Mouse (Mus musculus) right cerebral cortex, adult 2 months (tissue): ENCODE results near the gene Coro1a.
"Not testable (repeated sequence)": the region's sequence is repeated elsewhere in the genome, so short reads cannot be mapped to it uniquely, and the experiment has no call there.

Experiments
- DNase-seq, 2 experiments: peaks; one replicate each; pipeline ENCODE4 v3.0.0; 2021 to 2022; ENCODE audit warnings: low spot score in 2 of 2

Coro1a gene

DNA sequence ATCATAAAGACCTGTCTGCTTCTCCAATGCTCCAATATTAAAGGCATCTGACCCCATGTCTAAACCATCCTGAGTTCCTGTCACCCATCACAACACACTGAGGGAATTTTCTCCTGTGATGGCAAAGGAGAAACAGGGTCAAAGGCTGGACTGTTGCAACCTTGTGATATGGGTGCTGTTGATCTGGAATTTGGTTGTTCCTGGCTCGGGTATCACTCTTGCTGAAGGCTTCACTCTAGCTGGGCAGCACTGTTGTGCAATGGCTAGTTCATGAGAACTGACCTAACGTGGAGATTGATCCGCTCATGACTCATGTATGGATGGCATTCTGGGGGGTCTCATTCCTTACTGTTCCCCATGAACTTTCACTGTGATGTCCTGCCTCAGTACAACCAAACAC, 18.6 kb downstream of the Coro1a start:
- DNase-seq, result no peak

DNA sequence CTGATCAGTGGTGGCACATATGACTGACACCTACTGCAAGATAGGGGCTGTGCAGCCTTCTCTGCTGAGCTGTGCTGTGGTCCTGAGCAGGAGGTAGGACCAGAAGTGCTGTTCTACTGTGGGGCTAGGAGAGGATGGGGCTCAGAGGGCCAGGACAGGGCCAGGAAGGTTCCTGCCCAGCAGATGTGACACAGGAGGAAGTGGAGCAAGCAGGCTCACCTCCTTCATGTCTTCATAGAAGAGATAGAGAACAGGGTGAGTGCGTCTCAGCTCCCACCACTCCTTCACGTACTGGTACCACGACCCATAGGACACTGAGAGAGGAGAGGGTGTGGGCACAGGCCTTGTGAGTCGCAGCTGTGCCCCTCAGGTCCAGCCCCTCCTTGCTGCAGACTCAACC, 19.4 kb downstream of the Coro1a start:
- not testable (repeated sequence) for DNase-seq

DNA sequence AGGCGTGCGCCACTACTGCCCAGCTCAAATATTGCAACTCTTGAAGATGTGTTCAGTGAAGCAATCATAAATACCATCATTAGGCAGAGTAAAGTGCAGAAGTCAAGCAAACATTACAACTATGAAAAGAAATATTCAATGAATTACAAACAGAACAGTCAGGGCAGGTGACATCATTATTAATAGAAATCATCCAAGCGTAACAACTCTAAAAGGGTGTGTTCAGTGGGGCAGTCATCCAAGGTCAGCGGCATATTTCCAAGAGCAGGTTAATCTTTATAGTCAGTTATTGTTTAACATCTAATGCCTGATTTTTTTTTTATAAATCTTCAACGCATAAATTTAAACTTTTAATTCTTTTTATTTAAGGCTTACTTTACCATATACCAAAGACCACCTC, 26.4 kb downstream of the Coro1a start:
- no peak for DNase-seq

DNA sequence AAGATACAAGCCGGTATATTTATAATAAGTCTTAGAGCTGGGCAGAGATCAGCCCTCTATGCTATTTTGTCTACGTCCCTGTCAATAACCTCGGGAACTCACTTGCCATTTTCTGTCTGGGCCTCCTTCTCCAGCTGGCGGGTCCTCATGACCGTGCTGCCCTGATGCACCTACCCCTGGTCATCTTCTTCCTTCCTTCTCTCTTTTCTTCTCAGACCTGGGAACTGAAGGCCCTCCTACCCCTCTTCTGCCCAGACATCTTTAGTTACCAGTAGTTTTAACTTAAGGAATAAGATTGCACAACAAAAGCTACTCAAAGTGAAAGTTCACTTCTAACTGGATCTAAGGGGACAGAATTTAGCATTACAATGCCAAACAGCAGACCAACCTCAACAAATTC, 27.9 kb downstream of the Coro1a start:
- no peak for DNase-seq

DNA sequence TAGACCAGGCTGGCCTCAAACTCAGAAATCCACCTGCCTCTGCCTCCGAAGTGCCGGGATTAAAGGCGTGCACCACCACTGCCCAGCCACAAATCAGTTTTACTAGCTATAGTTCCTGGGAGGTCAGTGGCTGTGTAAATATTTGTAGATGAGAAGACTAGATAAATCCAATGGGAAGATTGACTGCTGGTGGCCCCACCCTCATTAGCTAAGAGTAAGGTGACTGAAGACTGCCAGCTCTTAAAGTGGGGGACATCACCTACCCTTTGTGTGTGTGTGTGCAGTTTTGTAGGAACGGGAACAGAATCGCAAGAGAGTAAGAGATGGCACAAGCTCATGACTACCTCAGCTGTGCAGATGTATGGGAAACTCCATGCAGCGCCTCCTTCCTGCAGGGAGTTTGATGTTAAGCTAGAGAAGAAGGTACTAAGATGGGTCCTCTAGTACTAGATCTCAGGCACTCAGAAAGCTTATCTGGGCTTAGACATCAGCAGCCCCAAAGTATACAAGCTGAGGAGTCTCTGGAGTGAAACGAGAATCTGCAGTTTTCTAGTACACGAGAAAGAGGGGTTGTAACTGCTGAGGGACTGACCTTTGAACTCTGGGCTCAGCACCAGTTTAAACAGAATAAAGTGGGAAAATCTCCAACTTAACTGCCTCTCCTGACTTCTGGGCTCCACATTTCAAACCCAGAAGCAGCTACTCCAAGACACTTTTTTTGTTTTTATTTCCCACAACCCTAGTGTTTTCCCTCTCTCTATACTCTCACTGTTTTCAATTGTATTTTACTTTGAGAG, 28.8 kb downstream of the Coro1a start:
- DNase-seq, result no peak

DNA sequence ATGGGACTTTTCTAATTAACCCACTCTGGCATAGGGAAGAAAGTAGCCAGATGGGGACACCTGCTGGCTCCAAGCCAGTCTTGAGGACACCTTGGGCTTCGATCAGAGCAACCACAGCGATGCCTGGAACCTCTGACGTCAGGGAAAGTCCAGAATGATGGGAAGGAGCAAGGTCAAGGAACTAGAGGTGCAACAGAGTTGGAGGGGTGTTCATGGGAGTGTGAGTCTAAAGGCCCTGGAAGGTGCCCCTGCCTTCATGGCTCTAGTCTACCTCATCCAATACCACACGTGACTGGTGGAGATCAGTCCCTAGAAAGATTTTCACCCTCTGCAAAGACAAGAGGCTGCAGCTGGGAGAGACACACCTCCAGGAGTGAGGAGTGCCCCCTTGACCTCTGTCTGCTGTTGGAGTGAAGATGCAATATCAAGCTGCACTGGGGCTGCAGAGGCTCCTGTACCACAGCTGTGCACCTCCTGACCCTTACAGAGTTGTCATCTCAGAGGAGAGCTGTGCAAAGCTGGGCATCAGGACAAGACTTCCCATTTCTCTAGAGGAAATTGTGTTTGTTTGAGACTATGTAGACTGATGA, 30.9 kb downstream of the Coro1a start:
- no peak for DNase-seq

DNA sequence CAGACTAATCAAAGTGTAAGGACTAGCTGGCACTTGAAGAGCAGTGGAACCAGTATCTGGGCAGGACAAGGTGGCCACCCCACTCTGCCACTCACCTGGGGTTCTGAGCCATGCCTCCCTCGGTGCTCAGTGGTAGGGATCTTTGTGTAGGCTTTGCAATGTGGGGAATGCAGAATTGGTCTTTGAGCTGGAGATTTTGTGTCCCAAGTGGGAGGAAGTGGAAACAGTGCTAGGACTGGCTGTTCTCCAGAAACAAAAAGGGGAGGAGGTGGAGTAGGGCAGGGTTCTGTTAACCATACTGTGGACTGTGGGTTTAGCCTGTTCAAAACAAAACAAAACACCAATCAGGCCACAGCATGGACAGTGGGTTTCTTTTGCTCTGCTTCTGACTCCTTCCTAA, 31.4 kb downstream of the Coro1a start, which contains the start of gene Sult1a1:
TSS of gene Sult1a1 (minus strand) at position 226 of the 400 bp plus-strand sequence.
- DNase-seq, result peak in 1 of 2 experiments; percentile 31

DNA sequence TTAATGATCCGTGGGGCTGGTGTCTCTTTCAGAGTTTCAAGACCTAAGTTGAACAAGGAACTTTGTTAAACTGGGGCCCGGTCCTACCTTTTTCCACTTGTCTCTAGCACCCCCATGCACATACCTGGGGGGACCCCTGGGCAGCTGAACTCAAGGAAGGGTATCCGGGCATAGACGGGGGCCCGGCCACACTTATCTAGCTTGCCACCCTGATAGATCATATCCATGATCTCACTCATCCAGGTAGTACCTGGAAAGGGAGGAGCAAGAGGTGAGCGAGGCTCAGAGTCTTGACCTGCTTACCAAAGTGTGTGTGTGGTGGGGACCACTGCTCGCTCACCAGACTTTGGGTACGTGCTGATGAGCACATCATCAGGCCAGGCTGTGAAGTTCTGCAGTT, 32.5 kb downstream of the Coro1a start:
- no peak for DNase-seq

DNA sequence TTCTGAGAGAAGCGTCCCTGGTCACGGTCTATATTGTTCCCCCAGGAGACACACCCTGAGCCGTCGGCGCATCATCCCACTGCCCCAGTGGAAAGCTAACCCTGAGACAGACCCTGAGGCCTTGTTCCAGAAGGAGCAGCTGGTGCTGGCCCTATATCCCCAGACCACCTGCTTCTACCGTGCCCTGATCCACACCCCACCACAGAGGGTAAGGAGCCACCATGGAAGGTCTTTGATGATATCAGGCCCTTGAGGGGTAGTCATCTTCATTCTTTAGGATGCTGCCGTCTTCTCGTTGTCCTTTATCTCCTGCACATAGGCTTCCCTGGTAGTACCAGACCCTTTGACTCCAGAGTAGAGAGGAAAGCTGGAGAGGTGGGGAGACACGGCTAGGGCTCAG, 35.5 kb downstream of the Coro1a start:
- no peak for DNase-seq

DNA sequence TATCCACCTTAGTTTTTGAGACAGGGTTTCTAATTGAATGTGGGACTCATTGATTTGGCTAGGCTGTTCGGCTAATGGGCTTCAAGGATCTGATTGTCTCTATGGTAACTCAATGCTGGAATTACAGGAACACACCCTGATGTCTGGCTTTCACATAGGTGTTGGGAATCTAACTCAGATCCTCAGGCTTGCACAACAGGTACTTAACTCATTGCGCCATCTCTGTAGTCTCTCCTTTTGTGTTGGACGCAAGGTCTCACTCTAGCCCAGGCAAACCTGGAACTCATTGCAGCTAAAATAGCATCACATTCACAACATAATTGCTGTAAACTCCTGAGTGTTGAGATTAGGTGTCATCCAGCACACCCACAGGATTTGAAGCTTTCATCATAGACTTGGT, 37.4 kb downstream of the Coro1a start:
- no peak for DNase-seq

DNA sequence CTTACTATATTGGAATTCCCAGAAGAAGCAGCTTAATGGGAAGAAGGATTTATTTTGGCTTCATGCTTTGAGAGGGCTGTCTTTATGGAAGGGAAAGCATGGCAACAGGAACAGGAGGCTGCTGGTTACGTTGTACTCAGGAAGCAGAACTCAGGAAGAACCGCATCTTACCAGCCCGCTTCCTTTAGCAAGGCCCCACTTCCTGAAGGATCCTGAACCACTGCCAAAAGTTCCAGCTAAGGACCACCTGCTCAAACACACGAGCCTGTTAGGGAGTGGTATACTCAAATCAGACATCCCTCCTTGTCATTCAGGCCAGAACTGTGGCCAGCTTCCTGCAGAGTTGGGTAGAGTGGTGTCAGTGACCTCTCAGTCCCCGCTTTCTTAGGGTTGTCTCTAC, 39.1 kb downstream of the Coro1a start:
- no peak for DNase-seq

DNA sequence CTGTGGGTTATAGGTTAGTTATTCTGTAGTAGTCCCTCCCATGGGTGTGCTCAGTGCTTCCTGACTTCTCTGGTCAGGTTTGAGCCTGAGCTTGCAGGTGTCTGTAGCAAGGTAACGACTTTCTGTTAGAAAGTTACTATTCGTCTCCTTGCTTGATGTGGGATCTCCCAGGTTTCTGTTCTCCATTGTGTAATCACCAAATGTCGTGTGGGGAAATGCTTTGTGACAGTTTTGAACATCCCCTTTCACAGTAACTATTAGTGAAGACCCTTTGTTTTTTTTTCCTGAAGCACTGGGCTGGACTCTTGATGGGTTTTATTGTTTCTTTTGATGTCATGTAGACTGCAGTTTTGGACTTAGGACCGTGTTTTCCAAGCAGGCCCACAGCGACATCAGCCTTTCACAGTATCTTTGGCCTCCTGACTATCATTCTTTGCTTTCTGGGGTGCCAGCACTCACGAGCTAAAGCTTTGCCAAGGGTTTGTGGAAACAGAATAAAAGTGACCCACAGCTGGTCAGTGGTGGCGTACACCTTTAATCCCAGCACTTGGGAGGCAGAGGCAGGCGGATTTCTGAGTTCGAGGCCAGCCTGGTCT, 40.0 kb downstream of the Coro1a start:
- no peak for DNase-seq

DNA sequence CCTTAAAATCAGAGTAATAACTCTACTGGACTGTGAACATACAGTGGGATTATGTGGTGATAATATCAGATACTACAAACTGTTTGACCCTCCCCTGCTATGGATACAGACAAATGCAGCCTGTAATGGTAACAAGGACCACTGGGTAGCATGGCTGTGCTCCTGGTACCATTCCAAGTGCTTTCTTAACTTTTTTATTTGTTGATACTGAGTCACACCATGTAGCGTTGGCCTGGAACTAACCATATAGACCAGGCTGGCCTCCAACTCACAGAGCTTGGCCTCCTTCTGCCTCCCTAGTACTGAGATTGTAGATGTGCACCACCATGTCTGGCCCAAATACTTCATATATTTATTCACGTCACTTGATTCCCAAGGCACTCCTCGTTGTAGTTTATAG, 42.3 kb downstream of the Coro1a start:
- DNase-seq, result no peak

DNA sequence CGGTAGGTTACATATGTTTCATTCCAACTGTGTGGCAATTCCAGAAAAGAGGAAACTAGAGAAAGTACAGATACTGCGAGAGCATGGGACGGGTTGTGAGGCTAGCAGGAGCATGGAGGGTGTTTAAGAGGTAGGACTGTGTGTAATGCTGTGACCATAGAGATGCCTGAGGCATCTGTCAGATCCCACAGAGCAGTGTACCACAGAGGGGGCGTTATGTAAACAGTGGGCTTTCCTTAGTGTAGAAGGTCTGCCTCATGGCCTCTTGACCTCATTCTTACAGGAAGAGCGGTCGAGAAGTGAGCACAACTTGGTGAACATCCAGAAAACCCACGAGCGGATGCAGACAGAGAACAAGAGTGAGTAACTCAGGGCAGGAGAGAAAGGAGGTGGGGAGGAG, 43.9 kb downstream of the Coro1a start:
- no peak for DNase-seq

DNA sequence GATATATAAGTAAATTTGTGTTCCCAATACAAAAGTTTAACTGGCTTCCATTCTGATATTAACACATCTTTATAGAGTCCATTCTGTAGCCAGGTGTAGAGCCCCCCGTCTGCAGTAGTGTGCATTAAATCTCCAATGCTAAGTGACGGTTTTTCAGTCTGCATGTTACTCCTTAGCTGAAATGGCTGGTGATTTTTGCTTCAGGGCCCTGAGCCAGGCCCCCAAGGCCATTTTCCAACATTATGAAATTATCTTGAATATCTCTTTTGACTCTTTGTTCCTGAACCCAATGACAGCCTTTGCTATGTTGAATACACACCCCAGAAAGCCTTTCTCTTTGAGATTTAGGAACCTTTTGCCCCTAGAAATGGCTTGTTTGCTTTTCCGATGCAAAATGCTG, 47.8 kb downstream of the Coro1a start:
- DNase-seq, result no peak

DNA sequence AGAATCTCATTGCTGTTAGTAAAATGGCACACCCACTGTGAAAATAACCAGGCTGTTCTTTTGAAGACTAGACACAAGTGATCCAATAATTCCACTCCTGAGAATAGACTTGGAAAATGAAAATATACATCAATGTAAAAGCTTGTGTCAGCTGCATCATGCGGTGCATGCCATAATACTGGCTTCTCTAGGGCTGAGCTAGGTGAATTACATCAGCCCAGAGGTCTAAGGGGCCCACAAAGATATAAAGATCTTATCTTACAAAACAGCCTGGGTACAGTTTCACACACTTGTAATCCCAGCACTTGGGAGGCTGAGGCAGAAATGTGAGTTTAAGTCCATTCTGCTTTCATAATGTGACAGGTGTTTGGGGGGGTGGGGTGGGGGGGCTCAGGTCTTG, 50.1 kb downstream of the Coro1a start:
- no peak for DNase-seq

DNA sequence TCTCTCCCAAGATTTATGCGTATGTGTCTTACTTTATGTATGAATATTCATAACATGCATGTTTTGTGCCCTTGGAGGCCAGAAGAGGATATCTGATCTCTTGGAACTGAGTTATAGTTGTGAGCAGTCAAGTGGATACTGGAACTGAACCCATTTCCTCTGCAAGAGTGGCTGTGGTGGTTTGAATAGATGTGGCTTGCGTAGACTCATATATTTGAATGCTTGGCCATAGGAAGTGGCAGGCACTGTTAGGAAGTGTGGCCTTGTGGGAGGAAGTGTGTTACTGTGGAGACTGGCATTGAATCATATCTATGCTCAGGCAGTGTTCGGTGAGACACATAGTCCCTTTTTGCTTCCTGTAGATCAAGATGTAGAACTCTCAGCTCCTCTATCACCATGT, 51.9 kb downstream of the Coro1a start:
- no peak for DNase-seq

DNA sequence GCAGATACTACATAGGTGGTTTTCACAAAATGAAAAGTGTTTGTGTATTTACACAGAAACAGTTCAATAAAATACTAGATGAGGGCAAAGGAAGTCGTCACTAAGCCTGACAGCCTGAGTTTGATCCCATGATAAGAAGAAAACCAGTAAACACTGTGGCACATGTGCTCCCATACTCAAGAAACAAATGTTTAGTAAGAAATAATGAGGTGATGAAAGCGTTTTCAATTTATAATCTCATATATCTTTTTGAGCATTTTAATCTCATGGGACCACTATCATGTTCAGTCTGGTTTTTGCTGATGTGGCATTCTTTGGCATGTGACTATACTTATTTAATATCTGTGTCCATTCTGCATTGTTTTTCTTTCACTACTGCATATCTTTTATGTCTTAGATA, 53.6 kb downstream of the Coro1a start:
- no peak for DNase-seq

DNA sequence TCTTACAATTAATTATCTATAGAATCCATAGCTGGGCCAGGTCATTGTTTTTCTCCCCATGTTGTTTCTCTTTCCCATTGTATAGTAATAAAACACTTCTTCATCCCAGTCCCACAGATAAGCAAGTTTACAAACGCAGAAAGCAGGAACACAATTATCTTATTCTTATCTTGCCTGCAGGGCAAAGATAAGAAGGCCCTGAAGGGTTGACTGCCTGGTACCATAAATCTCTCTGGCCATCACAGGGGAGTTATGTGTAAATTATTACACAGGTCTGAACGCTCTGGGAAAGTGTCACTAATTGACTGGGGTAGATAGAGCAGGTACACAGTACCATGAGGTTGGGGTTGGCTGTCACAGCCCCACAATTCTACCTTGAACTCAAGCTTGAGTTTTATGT, 56.7 kb downstream of the Coro1a start:
- no peak for DNase-seq
